Mouse (Mus musculus) gastrocnemius, postnatal 10 days (tissue): ENCODE data around the gene Zfp712. TPM values are rescaled to one million over a fixed set of nuclear protein-coding genes. Genes with fewer than 3 reads are reported as not detected.

ENCODE experiments used
- DNase-seq: peaks from one replicate; pipeline ENCODE4 v3.0.0; 2021; ENCODE audit warnings: mixed read lengths
- long read RNA-seq, 2 experiments: library from polyadenylated mRNA; stranded (forward); transcript quantifications; one replicate each; pipeline ENCODE4 v2.0.0; 2021
- total RNA-seq, 2 experiments: library from RNA; stranded (reverse); gene quantifications; 2 replicates each; pipeline ENCODE4 v1.2.3; 2021

The Zfp712 gene
- total RNA-seq: 1 to 10 TPM in 1 of 2 experiments, under 1 TPM in 1; 0.92 to 1.5 TPM
- long read RNA-seq, experiment 1, partial matches to known transcripts: 0 of 2 reads
- long read RNA-seq, experiment 1, other reads (novel, unspliced or antisense): 1 of 2 reads
- long read RNA-seq, experiment 2, partial matches to known transcripts: 0 of 2 reads
- long read RNA-seq, experiment 2, other reads (novel, unspliced or antisense): 1 of 2 reads

DNA sequence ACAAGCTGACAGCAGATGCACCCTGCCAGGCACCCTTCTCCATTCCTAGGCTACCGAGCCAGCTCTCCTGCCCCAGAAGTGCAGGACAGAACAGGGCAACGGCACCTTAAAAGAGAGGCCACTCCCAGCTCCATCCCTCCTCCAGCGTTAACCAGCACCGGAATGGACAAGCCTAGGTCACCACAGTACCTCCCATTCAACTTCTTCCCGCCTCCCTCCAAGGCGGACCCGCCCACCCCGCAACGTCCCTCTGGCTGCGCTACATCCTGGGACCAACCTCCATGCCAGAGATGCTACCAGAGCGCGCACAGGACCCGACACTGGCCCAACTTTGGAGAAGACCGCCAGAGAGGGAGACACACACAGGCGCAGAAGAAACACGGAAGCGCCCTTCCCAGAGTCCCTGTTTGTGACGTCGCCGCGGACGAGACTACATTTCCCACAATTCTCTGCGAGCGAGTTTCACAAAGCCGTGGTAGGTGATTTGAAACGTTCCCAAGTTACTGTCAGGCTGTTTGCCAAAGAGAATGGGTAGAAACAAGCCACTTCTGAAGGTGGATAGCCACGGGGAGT lies at the start of gene Zfp712:
Gene Zfp712 (minus strand): TSS at position 385 of the 573 bp plus-strand sequence.
- peak; percentile 81 for DNase-seq

DNA sequence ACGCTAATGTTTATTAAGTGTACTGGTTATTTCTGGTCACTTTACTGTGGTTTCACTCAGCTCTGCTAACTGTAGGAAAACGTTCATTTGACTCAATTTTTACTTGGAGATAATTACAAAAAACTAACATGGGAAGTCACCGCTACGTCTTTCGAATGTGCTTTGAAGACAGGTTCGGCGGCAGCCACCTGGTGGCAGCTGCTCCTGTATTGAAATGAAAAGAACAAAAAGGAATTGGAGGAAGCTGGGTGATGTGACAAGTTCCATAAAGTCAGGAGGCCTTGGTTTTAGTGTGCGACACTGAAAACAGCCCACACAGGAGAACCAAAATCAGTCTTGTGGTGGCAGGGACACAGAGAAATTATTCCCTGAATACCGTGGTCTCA lies 47.8 kb upstream of the Zfp712 start:
- DNase-seq: peak; percentile 10

DNA sequence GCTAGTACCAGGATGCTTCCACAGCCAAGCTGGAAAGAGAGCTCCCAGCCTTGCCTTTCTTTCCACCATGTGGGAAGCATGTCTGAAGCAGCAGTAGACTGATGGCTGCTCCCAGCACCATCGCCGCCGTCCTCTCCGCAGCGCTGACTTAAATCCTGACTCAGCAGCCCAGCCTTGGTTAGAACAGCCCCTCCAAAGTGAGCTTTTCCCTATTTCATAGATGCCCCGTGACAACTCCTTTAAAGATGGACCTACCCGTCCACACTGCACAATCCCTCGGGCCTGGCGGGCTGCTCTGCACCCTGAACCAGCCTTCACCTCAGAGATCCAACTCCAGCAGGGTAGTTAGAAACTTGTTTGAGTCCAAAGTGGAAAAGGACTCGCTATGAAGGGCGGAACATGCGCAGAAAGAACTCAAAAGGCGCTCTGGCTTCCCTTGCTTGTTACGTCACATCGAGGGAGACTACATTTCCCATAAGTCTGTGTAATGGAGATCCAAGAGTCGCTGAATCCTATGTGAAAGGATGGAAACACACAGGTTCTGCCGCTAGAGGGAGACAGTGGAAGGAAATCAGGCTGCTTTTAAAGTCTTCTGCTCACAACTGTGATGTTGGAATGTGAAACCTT lies 47.3 kb upstream of the Zfp712 start, which contains the start of gene Gm28557:
Gene Gm28557 (minus strand): TSS at position 411 of the 627 bp plus-strand sequence.
- peak; percentile 74 for DNase-seq

DNA sequence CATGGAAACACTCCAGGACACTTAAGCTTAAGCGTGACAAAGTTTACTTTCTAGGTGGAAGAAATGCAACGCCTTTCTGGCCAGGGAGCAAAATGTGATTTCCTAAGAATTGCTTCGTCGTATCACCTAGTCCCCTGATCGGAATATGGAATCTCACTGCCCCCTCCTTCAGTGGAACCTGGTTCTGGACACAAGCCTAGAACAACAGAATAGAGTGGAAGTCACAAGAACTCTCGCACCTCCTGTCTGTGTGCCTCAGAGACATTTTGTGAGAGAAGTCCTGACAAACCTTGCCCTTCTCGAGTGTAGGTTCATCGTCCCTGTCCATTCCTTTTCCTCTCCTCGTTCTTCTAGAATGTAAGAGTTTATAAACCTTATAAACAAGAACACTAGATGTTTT lies 46.7 kb upstream of the Zfp712 start:
- DNase-seq: no peak

DNA sequence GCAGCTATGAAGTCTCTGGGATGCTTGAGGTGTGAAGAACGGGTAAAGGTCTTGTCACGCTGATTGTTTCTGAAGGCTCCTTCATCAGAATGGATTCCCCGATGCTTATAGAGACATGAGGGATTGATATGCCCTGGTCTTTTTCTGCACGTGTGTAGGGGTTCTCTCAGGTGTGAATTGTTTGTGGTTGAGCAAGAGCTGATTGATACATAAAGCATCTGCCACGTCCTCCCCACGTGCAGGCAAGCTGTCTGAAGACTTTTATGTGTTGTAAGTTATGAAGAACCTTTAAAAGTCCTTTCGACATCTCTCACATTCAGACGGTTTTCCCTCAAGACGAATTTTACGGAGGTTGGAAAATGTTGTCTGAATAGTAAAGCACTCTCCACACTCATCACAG lies 36.9 kb upstream of the Zfp712 start, which contains the start of gene Zfp708:
Gene Zfp708 (minus strand): TSS at position 101 of the 400 bp plus-strand sequence.
- no peak for DNase-seq

DNA sequence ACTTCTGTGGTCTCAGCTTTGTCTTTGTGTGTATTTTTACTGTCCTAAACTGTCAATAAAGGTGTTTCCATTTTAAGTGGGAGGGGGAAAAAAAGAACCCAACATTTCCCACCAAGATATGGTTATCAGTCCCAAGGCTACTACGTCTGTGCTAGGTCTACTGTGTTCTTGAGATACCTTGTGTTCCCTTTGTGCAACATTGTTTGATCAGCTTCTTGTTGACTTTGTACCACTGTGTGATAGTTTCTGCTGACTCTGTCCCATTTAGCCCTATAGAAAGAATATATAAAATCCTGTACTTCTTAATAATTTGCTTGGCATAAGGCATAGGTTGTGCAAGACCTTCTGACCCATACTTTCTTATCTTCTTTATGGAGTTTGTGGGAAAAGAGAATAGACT lies 29.2 kb upstream of the Zfp712 start:
- no peak for DNase-seq

DNA sequence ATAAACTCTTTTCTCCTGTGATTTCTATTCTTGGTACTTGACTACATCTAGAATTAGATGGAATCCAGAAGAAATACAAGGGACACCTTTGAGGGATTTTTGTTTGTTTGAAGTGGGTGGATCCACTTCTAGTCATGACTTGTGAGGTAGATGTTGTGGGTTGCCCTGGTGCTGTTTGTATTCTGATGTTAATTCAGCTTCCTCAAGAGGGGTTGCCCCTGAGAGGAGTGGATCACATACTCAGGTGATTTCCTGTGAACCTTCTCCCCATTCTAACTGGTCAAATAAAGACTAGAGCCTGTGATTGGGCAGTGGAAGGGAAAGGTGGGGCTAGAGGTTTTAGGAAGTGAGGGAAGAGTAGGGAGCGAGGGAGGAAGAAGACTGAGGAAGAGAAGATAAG lies 21.0 kb upstream of the Zfp712 start:
- no peak for DNase-seq

DNA sequence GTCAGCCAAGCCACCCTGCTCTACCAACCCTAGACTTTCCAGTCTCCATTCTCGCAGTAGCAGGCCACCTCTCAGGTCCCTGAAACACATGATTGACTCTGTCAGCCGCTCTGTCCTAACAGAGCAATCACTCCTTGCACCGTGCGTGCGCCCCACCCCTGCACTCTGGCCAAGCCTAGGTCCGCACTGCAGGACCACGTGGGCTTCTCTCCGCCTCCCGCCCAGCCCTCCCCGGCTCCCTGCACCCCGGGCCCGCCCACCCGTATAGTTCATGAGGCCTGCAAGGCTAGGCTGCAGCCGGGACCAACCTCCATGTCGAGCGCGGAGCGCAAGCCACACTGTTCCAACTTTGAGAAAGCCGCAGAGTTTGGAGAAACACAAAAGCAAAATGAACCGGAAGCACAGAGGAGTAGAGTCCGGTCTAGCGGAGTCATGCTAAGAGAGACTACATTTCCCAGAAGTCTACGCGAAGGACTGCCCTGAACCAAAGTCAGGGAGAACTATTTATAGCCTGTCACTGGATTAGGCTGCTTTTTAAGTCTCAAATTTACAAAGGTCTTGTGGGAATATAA lies 20.3 kb upstream of the Zfp712 start:
- peak; percentile 74 for DNase-seq

DNA sequence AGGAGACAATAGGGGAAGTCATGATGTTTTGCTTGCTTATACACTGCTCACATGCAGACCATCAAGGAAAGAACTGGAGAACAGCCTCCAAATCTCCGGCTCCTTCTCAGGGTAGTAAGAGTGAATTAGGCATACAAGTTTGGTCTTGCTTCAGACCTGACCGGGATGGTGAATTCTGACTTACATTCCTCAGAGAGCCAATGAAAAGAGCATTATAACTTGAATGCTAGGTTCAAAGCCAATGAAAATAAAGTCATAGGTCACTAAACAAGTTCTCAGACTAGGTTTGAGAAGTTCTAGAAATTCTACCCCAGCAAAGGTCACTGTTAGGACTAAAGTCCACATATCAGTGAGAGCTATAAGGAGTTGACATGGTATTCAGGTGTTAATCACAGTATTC lies 16.3 kb upstream of the Zfp712 start:
- no peak for DNase-seq

DNA sequence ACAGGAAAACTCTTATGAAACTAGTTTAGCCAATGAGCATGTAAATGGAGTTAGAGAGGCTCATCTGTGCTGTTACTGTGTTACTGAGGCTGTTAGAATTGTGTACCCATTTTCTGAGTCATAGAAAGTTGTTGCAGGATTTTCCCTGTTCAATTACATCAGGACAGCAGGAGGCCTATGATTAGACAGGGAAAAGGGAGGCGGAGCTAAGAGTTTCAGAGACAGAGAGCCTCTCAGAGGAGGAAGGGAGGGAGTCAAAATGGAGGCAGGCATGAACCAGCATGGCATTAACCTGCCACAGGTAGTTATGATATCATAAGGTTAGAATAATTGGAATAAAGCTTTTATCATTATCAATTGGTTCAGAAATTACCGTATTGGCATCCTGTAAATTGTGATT lies 11.8 kb upstream of the Zfp712 start:
- no peak for DNase-seq

DNA sequence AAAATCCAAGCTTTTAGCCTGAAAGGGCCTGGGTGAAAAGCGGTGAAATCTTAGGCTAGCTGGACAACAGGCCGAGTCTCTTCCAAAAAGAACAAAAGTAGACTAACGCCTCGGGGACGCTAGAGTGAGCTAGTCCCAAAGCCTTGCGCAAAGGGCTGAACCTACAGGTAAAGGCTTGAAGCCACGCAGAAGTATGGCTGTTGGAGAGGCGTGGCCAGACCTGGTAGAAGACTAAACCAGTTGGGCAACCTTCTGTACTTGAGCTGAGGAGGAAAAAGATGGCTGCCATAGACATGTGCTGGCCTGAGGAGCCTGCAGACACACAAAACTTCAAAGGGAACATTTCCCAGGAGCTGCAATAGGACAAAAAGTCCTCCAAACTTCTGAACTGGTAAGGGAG lies 4.4 kb upstream of the Zfp712 start:
- no peak for DNase-seq

DNA sequence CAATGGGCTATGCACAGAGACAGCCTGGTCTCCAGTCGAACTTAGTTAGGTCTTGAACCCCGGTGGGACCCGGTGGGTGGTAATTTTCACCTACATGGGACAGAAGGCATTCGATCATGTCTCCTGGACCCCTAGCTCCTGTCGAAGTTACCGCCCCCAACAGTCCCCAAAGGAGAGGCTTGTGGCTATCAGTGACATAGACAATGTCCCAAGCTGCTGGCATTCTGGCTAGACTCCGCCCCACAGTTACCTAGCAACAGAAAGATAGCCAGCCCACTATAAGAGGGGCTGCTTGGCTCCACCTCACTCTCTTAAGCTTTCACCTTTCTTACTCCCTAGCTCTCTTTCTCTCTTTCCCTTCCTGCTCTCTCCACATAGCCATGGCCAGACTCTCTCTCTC lies 1.5 kb upstream of the Zfp712 start:
- no peak for DNase-seq

DNA sequence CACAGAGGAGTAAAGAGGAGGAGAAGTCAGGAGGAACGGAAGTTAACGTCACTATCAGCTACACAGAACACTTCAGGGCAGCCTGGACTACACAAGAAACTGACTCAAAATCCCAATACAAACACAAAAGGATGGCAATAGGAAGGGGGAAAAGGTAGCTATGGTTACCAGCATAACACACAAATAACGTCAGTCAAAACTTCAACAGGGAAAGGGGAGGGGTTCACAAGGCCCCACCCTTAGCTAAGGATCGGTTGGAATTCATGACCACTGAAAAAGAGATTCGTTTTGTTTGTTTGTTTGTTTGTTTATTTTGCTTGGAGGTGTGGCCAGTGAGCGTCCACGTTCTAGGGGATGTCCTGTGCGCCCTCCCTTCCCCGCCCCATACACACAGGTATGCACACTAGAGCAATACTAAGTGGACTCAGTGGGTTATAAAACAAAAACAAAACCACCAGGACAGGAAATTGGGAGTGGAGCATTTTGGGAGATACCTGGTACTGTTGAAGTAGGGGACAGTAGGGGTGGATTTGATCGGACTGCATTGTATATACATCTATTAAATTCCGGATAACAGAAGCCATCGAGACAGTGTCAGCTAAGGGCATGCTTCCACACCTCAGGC lies 697 bp downstream of the Zfp712 start:
- no peak for DNase-seq

Other genes with a start within 250 kb of the Zfp712 start
- under 1 TPM; 0.56 to 0.63 TPM for gene Gm10767, start 156.3 kb downstream of the Zfp712 start, total RNA-seq
- gene Zfp708, start 36.8 kb upstream of the Zfp712 start, total RNA-seq: 1 to 10 TPM; 1.5 to 1.6 TPM
- gene Gm28557, start 47.4 kb upstream of the Zfp712 start, total RNA-seq: 1 to 10 TPM; 1.1 to 2.1 TPM
- gene Rslcan18, start 55.1 kb upstream of the Zfp712 start, total RNA-seq: under 1 TPM; 0.38 to 0.56 TPM
- 1 to 10 TPM; 3.6 TPM for gene Zfp759, start 60.5 kb upstream of the Zfp712 start, total RNA-seq
- gene Rsl1, start 112.0 kb upstream of the Zfp712 start, total RNA-seq: 1 to 10 TPM; 1.4 to 2.1 TPM
- under 1 TPM; 0.66 to 0.72 TPM for gene Zfp455, start 133.3 kb upstream of the Zfp712 start, total RNA-seq
- gene Zfp458, start 217.3 kb upstream of the Zfp712 start, total RNA-seq: 1 to 10 TPM; 1.9 to 2.3 TPM
- gene Zfp457, start 245.3 kb upstream of the Zfp712 start, total RNA-seq: 1 to 10 TPM; 1.4 to 1.7 TPM